In genomic region chr1:184171601-184172000, GRCm38 (mm10) we compare ENCODE assay signal across 26 mouse cellular contexts.
DNase-seq lines count a peak whose midpoint lies in the region; ATAC-seq and TF ChIP-seq lines count a peak whose summit lies in the region.
"Had no signal": no experiment of that assay in that cellular context is flagged by ENCODE, and none has a peak within 500 bp of the region (broad histone marks: within the 10 kb centered on the region; RNA-seq: fewer than 3 reads in every experiment).

No protein-coding gene starts in this region.

- H3K9me3 ChIP-seq in heart, embryonic 16.5 days (replicated peaks; ENCODE audit: control insufficient read depth, low read length), result no peaks in the 10 kb centered on the region
- no peaks in the 10 kb centered on the region for H3K9me3 ChIP-seq in liver, postnatal 0 days (ENCODE audit: low read length)
- H3K9me3 ChIP-seq: embryonic facial prominence, embryonic 15.5 days; limb, embryonic 10.5 days; liver, embryonic 15.5 days; midbrain, embryonic 10.5 days had no signal

- whole genome bisulfite sequencing in heart, embryonic 16.5 days, result 25% methylated on average over 7 of the region's 7 CpGs
- WGBS in liver, postnatal 0 days (ENCODE audit: insufficient replicate concordance), result 61% methylated on average over 7 of the region's 7 CpGs

- no peak for TF ChIP-seq CTCF in liver, postnatal 0 days (IDR thresholded peaks at IDR 0.05; ENCODE audit: low read depth)

- H3K4me1 ChIP-seq in heart, embryonic 16.5 days (ENCODE audit: control insufficient read depth, insufficient read depth, low read length), result peaks cover 29% of the 10 kb centered on the region
- no peaks in the 10 kb centered on the region for H3K4me1 ChIP-seq in liver, postnatal 0 days (ENCODE audit: insufficient read depth)
- H3K4me1 ChIP-seq: embryonic facial prominence, embryonic 15.5 days; limb, embryonic 10.5 days; liver, embryonic 15.5 days; midbrain, embryonic 10.5 days had no signal

- no peak for TF ChIP-seq EP300 in liver, postnatal 0 days (IDR thresholded peaks at IDR 0.05; ENCODE audit: low read depth)

- H3K9ac ChIP-seq in heart, embryonic 16.5 days (ENCODE audit: low read length), result peak overlapping the region; percentile 38; the same call in 1 of the 2 replicates
- no peak overlapping the region for H3K9ac ChIP-seq in liver, postnatal 0 days (replicated peaks)
- H3K9ac ChIP-seq: embryonic facial prominence, embryonic 15.5 days; hindbrain, embryonic 14.5 days; liver, embryonic 15.5 days had no signal

- H3K4me2 ChIP-seq in heart, embryonic 16.5 days (ENCODE audit: low read depth, low read length), result peak overlapping the region; percentile 49; the same call in 1 of the 2 replicates
- no peak overlapping the region for H3K4me2 ChIP-seq in liver, postnatal 0 days (ENCODE audit: low read depth, low read length)
- H3K4me2 ChIP-seq: embryonic facial prominence, embryonic 15.5 days; hindbrain, embryonic 14.5 days; liver, embryonic 15.5 days had no signal

- no peaks in the 10 kb centered on the region for H3K27me3 ChIP-seq in heart, embryonic 16.5 days (ENCODE audit: control insufficient read depth, insufficient read depth, low read length)
- H3K27me3 ChIP-seq in liver, postnatal 0 days (ENCODE audit: insufficient read depth, low read length), result no peaks in the 10 kb centered on the region
- H3K27me3 ChIP-seq: embryonic facial prominence, embryonic 15.5 days; liver, embryonic 15.5 days had no signal

- H3K4me3 ChIP-seq in heart, embryonic 16.5 days (ENCODE audit: low read length), result no peak overlapping the region
- H3K4me3 ChIP-seq in liver, postnatal 0 days (ENCODE audit: low read depth, low read length), result no peak overlapping the region
- H3K4me3 ChIP-seq: embryonic facial prominence, embryonic 15.5 days; limb, embryonic 10.5 days; liver, embryonic 15.5 days; midbrain, embryonic 10.5 days had no signal

- peak; percentile 75 for ATAC-seq in heart, embryonic 16.5 days (replicated peaks; ENCODE audit: extremely low read depth, insufficient read depth, low FRiP score)
- ATAC-seq in cerebellum, adult (ENCODE audit: insufficient number of reproducible peaks, low FRiP score, low TSS enrichment), result no peak
- no peak for ATAC-seq in liver, postnatal 0 days
- ATAC-seq: activated CD4-positive, CD25-positive, alpha-beta regulatory T cell, adult 4 months; forebrain, embryonic 16.5 days; inflammation-experienced regulatory T-cells, adult 6 months had no signal

- H3K36me3 ChIP-seq in heart, embryonic 16.5 days (ENCODE audit: control insufficient read depth, insufficient read depth), result no peaks in the 10 kb centered on the region
- no peaks in the 10 kb centered on the region for H3K36me3 ChIP-seq in liver, postnatal 0 days (replicated peaks; ENCODE audit: insufficient read depth, low read length)
- H3K36me3 ChIP-seq: embryonic facial prominence, embryonic 15.5 days; limb, embryonic 10.5 days; liver, embryonic 15.5 days; midbrain, embryonic 10.5 days had no signal

- intact Hi-C loops in heart, postnatal 25 days (cut with DNase I), result loop anchor here (5.0 kb wide), 1 partner anchor 134 kb away; no protein-coding TSS in a partner anchor

- H3K27ac ChIP-seq in heart, embryonic 16.5 days (ENCODE audit: low read length), result peak overlapping the region; percentile 92
- no peak overlapping the region for H3K27ac ChIP-seq in liver, postnatal 0 days (ENCODE audit: low read depth)
- H3K27ac ChIP-seq: embryonic facial prominence, embryonic 15.5 days; hindbrain, embryonic 14.5 days; kidney, postnatal 0 days; limb, embryonic 10.5 days; liver, embryonic 15.5 days; midbrain, embryonic 10.5 days had no signal

- peak; percentile 75 for DNase-seq in heart, adult 11 months
- no peak for DNase-seq in heart, postnatal 25 days (ENCODE audit: low spot score)
- peak; percentile 49 for DNase-seq in retina, postnatal 1 day
- no peak for DNase-seq in retina, embryonic 14.5 days (ENCODE audit: low spot score)
- no peak for DNase-seq in right cerebral cortex, adult 2 months (ENCODE audit: low spot score in 2 of 2)
- no peak for DNase-seq in liver, postnatal 0 days
- DNase-seq: adrenal gland, postnatal 14 days; B cell, adult 2 months; cerebellum, adult 9-10 months; kidney, adult 2 months; liver; lung, postnatal 10 days; right cerebral cortex, postnatal 4 days; thymus, adult 18-20 months; thymus, postnatal 36 days had no signal

Comparison
In these comparisons a context has a peak if more than half of its experiments do, and no peak if none do; other contexts are left out.
1. DNase-seq: peak in heart, adult 11 months (single experiment) and retina, postnatal 1 day (single experiment); none in heart, postnatal 25 days (single experiment), retina, embryonic 14.5 days (single experiment), right cerebral cortex, adult 2 months (0 of 2) and liver, postnatal 0 days (single experiment).